Mouse (Mus musculus) neural tube, embryonic 13.5 days (tissue): Measurements from ENCODE around the gene Map3k9. TPM values are rescaled to one million over a fixed set of nuclear protein-coding genes. Genes with fewer than 3 reads are reported as not detected.

Experiments used
- ATAC-seq: fragments of 200-750 bp; cut with Nextera tagmentation; 2 replicates; pipeline ENCODE4 v1.8.0; 2017; ENCODE audit warnings: low read depth, mild to moderate bottlenecking, moderate TSS enrichment, moderate library complexity
- H3K27ac ChIP-seq: fragments of 300-500 bp; sonication (generic); replicated peaks from 2 replicates; pipeline ENCODE4 v1.5.1; 2015; ENCODE audit warnings: moderate library complexity, mild to moderate bottlenecking, inconsistent platforms
- H3K27me3 ChIP-seq: fragments of 300-500 bp; sonication (generic); 2 replicates; pipeline ENCODE4 v1.6.1; 2015; ENCODE audit warnings: mild to moderate bottlenecking, inconsistent platforms
- H3K36me3 ChIP-seq: fragments of 300-500 bp; sonication (generic); 2 replicates; pipeline ENCODE4 v1.6.1; 2015; ENCODE audit warnings: mild to moderate bottlenecking, inconsistent platforms
- H3K4me1 ChIP-seq: fragments of 300-500 bp; sonication (generic); replicated peaks from 2 replicates; pipeline ENCODE4 v1.6.1; 2015; ENCODE audit warnings: inconsistent platforms
- H3K4me2 ChIP-seq: fragments of 300-500 bp; sonication (generic); 2 replicates; pipeline ENCODE4 v1.6.1; 2015; ENCODE audit warnings: inconsistent platforms, mild to moderate bottlenecking, moderate library complexity
- H3K4me3 ChIP-seq: fragments of 300-500 bp; sonication (generic); 2 replicates; pipeline ENCODE4 v1.5.1; 2015; ENCODE audit warnings: mild to moderate bottlenecking, inconsistent platforms
- H3K9ac ChIP-seq: fragments of 300-500 bp; sonication (generic); 2 replicates; pipeline ENCODE4 v1.6.1; 2015; ENCODE audit warnings: moderate library complexity, mild to moderate bottlenecking, inconsistent platforms
- H3K9me3 ChIP-seq: fragments of 300-500 bp; sonication (generic); 2 replicates; pipeline ENCODE4 v1.6.1; 2016; ENCODE audit warnings: inconsistent platforms
- WGBS: fragments of 180-500 bp; shearing (Covaris S2); methylation state at CpG from one replicate; pipeline ENCODE4 v1.1.7; 2015; 5-methylcytosine and 5-hydroxymethylcytosine counted together
- polyA plus RNA-seq: library from polyadenylated mRNA; unstranded; fragments of >200 nt; fragmentation: Nextera tagmentation; extraction: Ambion mirVana; gene quantifications from 2 replicates; pipeline ENCODE4 v1.2.1, GENCODE M21; 2015

The Map3k9 gene
- polyA plus RNA-seq: 8.1 and 9.4 TPM in 2 replicates

DNA sequence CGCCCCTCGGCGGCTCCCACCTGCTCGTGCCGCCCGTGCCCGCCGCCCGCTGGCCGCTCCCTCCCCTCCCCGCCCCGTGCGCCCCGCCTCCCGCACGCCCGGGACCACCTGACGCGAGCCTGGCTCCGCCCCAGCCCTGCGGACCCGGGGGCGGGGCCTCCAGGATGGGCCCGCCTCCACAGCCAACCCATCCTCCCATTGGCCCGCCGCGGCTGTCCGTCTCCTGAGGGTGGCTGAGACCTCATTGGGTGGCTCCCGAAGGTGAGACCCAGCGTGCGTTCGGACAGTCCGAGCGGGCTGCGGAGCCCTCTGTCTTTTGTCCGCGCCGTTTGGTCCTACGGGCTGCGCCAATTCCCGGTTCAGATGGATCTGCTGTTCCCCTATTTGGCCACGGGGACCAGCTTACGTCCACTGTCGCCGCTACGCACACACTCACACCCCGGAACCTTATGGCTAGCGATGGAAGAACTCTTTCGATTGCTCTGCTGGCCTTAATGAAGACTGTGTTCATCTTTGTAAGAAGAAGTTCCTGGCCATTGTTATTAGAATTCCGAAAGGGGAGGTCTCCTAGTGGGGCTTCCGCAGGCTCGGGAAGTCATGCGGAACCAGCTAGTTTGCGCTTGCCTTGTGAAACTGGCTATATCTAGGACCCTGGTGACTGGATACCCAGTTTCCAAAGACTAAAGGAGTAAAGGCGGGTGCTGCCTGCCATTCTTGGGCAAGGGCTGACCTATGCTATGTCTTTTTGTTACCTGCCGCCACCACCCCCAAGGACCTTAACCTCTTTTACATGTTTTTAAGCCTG lies at the start of gene Map3k9:
Gene Map3k9, minus strand, starts transcription at position 71 of the 805 bp plus-strand sequence.
- Histone ChIP-seq H3K27ac (peak within 1 kb of the TSS; percentile 80), H3K9me3 (no peaks in the 10 kb centered on the region), H3K36me3 (no peaks in the 10 kb centered on the region), H3K9ac (peak within 1 kb of the TSS; percentile 89), H3K4me3 (peak within 1 kb of the TSS; percentile 82), H3K27me3 (peaks cover 26% of the 10 kb centered on the region), H3K4me2 (peak within 1 kb of the TSS; percentile 67), H3K4me1 (peaks cover 28% of the 10 kb centered on the region)
- under 1% methylated on average over 43 of the region's 56 CpGs for WGBS
- peak; percentile 98 for ATAC-seq

DNA sequence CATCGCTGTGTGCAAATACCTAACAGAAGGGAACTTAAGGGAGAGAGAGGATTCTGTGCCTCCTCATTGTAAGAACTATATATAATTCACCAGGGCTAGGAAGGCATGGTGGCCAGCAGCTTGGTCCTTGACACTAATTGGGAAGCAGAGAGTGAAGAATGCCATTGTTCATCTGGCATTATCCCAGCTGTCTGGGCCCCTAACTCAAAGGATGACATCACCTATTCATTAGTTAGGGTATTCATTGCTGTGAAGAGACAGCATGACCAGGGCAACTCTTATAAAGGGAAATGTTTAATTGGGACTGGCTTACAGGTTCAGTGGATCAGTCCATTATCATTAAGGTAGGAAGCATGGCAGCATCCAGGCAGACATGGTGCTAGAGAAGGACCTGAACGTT lies 47.4 kb upstream of the Map3k9 start:
- ATAC-seq: no peak
- H3K36me3 ChIP-seq: no peaks in the 10 kb centered on the region
- H3K4me2 ChIP-seq: no peak overlapping the region
- no peaks in the 10 kb centered on the region for H3K27me3 ChIP-seq
- no peak overlapping the region for H3K9ac ChIP-seq
- no peaks in the 10 kb centered on the region for H3K4me1 ChIP-seq
- H3K9me3 ChIP-seq: no peaks in the 10 kb centered on the region
- no peak overlapping the region for H3K27ac ChIP-seq
- WGBS: 59% methylated on average over 2 of the region's 2 CpGs
- H3K4me3 ChIP-seq: no peak overlapping the region

DNA sequence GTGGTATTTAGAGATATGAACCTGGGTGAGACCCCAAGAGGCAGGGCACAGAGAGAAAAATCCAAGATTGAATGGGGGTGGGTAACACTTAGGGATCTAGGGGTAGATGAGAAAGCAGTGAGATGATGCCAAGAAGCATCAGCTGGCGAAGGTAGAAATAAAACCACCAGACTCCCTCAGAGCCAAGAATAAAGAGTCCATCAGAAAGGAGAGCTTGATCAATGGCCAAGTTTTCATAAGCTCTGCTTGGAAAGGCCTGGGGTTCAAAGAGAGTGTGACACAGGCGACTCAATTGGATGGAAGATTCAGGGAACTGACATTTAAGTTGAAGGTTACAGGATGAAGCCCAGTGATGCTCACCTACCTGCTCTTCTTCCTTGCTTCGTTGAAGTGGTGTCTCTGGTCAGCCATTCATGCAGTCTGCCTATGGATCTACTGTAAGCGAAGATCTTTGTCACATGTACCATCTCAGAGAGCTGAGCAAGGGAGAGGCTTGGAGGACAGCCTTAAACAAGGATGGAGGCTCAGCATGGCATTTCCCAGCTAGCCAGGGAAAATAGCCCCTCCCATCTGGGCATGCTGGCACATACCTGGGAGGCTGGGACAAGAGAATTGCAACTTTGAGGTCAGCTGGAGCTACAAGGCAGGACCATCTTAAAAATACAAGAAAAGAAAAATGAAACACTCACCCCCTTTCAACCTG lies 42.0 kb upstream of the Map3k9 start:
- 77% methylated on average over 4 of the region's 4 CpGs for whole genome bisulfite sequencing
- Histone ChIP-seq H3K27me3 (no peaks in the 10 kb centered on the region), H3K9me3 (no peaks in the 10 kb centered on the region), H3K9ac (no peak overlapping the region), H3K4me3 (no peak overlapping the region), H3K27ac (no peak overlapping the region), H3K4me2 (no peak overlapping the region), H3K4me1 (no peaks in the 10 kb centered on the region), H3K36me3 (no peaks in the 10 kb centered on the region)
- no peak for ATAC-seq

- H3K4me1 ChIP-seq: 0 out of 2 replicates have a peak, but pooled peaks cover under 1% of the 10 kb centered on the region
- H3K4me2 ChIP-seq: no peak overlapping the region
- no peak overlapping the region for H3K27ac ChIP-seq
- H3K4me3 ChIP-seq: no peak overlapping the region
- 67% methylated on average over 4 of the region's 4 CpGs for WGBS
- ATAC-seq: no peak
- no peak overlapping the region for H3K9ac ChIP-seq
- H3K36me3 ChIP-seq: no peaks in the 10 kb centered on the region
- no peaks in the 10 kb centered on the region for H3K27me3 ChIP-seq
- no peaks in the 10 kb centered on the region for H3K9me3 ChIP-seq
These were observed 41.2 kb upstream of the Map3k9 start for GRCm38 (mm10) chr12:81822176-81822575.

GRCm38 (mm10) chr12:81820700-81821099 lies 39.7 kb upstream of the Map3k9 start:
- H3K27me3 ChIP-seq: no peaks in the 10 kb centered on the region
- H3K4me2 ChIP-seq: no peak overlapping the region
- no peaks in the 10 kb centered on the region for H3K36me3 ChIP-seq
- 92% methylated on average over 4 of the region's 4 CpGs for WGBS
- no peak overlapping the region for H3K4me3 ChIP-seq
- no peak for ATAC-seq
- H3K9ac ChIP-seq: no peak overlapping the region
- H3K9me3 ChIP-seq: no peaks in the 10 kb centered on the region
- peaks cover 10% of the 10 kb centered on the region for H3K4me1 ChIP-seq
- H3K27ac ChIP-seq: no peak overlapping the region

DNA sequence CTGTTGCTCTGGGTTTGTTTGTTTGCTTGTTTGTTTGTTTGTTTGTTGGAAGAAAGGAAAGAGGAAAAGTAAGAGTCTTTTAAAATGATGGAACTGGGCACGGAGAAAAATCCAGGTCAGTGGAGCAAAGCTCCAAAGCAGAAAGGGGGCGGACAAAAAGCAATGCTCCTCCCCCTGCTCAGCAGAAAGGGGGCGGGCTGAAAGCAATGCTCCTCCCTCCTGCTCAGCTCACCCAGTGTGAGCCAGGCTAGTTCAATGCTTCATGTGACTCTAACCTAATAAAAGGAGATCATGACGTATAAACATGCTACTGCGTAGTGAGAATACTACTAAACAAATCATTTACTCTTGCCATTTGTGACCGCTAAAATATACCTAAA lies 36.1 kb upstream of the Map3k9 start:
- Histone ChIP-seq H3K4me3 (peak overlapping the region; percentile 14; the same call in 1 of the 2 replicates), H3K9ac (no peak overlapping the region), H3K9me3 (no peaks in the 10 kb centered on the region), H3K27me3 (no peaks in the 10 kb centered on the region), H3K36me3 (no peaks in the 10 kb centered on the region), H3K27ac (peak overlapping the region; percentile 67), H3K4me2 (peak overlapping the region; percentile 44), H3K4me1 (peaks cover 10% of the 10 kb centered on the region)
- ATAC-seq: peak; percentile 59
- 45% methylated on average over 6 of the region's 6 CpGs for WGBS

DNA sequence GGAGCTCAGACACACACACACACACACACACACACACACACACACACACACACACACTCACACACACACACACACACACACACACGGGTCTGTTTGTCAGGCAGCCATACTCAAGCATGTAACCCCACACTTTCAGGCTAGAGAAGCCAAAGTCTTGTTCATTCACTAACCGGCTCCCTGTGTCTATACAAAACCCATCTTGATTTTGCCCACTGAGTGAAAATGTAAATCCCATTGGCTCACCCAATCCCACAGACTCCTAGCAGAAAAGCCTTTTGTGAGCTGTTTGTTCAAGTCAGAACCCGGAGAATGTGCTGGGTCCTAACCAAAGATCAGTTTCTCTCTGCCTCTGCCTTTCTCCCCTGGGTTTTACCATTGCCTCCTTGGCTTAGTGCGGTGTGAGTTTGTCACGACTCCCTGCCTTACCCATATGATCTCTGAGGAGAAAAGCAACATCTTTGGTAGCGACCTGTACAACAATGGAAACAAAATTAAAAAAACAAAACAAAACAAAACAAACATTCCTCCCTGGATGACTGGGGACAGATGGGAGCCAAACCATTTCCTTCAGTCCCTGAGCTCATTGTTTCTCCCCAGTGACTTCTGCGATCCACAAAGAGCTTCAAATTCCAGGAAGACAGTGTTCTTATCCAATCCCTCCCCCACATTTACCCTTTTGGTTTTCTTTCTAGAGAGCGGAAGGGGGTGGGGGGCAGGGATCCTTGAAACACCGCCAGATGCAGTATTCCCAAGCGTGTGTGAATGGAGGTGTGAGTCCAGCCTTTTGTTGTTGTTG lies 35.6 kb upstream of the Map3k9 start:
- 18% methylated on average over 10 of the region's 10 CpGs for WGBS
- peak overlapping the region; percentile 34; the same call in 1 of the 2 replicates for H3K9ac ChIP-seq
- peak overlapping the region; percentile 67 for H3K27ac ChIP-seq
- ATAC-seq: peak; percentile 71; the same call in 1 of the 2 replicates
- no peaks in the 10 kb centered on the region for H3K27me3 ChIP-seq
- H3K9me3 ChIP-seq: no peaks in the 10 kb centered on the region
- peaks cover 10% of the 10 kb centered on the region for H3K4me1 ChIP-seq
- H3K36me3 ChIP-seq: no peaks in the 10 kb centered on the region
- H3K4me3 ChIP-seq: peak overlapping the region; percentile 14; the same call in 1 of the 2 replicates
- peak overlapping the region; percentile 44 for H3K4me2 ChIP-seq

DNA sequence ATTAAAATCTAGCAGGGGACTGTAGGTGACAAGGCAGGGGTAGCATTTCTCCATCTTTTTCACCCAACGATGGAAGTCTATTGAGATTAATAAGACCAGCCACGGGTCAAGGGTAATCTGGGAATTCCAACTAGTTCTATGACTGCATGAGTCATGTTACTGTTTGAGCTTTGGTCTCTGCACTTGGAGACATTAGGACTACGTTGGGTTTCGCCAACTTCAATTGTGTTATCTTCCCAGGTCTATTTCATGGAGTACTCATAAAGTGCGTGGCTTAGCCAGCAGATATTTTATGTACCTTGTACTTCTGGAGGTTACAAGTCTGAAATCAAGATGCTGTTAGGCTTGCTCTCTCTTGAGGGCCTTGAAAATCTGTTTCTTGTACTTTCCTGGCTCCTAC lies 33.8 kb upstream of the Map3k9 start:
- Histone ChIP-seq H3K4me2 (no peak overlapping the region), H3K9ac (no peak overlapping the region), H3K27ac (no peak overlapping the region), H3K9me3 (no peaks in the 10 kb centered on the region), H3K4me3 (no peak overlapping the region), H3K4me1 (peaks cover 15% of the 10 kb centered on the region), H3K36me3 (no peaks in the 10 kb centered on the region), H3K27me3 (no peaks in the 10 kb centered on the region)
- WGBS: 89% methylated on average over 5 of the region's 5 CpGs
- ATAC-seq: no peak

DNA sequence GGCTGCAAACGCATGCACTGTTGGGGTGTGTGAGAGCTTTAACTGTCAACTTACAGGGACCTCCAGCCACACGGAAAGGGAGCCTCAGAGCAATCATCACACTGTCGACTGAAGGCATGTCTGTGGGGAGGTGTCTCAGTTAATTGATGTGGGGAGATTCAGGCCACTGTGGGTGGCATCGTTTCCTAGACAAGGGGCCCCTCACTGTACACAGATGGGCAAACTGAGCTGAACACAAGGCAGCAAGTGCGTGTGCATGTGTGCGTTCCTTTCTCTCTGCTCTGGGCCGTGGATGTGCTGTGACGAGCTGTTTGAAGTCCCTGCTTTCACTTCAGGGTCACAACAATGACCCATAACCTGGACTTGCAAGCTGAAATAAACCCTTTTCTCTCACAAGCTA lies 29.4 kb upstream of the Map3k9 start:
- H3K27me3 ChIP-seq: no peaks in the 10 kb centered on the region
- ATAC-seq: no peak
- no peak overlapping the region for H3K4me2 ChIP-seq
- 42% methylated on average over 8 of the region's 8 CpGs for WGBS
- no peak overlapping the region for H3K9ac ChIP-seq
- H3K36me3 ChIP-seq: no peaks in the 10 kb centered on the region
- H3K4me1 ChIP-seq: peaks cover 28% of the 10 kb centered on the region
- no peaks in the 10 kb centered on the region for H3K9me3 ChIP-seq
- H3K27ac ChIP-seq: no peak overlapping the region
- H3K4me3 ChIP-seq: no peak overlapping the region

DNA sequence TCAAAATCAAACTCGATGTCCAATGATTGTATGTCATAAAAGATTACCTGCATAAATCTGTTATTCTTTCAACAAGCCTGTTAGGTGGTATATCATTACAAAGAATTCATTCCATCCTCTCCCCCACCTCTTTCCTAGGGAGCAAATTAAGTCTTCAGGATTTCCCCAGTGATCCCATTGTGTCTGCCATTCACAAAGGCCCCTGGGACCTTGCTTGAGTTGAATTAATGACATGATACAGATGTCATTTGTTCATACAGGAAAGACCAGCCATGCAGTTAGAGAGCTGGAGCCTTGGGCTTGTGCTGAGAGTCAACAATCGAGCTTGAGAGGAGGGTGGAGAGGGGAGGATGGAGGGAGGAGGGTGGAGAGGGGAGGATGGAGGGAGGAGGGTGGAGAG lies 27.6 kb upstream of the Map3k9 start:
- Histone ChIP-seq H3K27ac (no peak overlapping the region), H3K4me1 (peaks cover 28% of the 10 kb centered on the region), H3K9me3 (no peaks in the 10 kb centered on the region), H3K4me2 (no peak overlapping the region), H3K9ac (no peak overlapping the region), H3K36me3 (no peaks in the 10 kb centered on the region), H3K4me3 (no peak overlapping the region), H3K27me3 (no peaks in the 10 kb centered on the region)
- WGBS: 53% methylated on average over 2 of the region's 2 CpGs
- ATAC-seq: no peak

GRCm38 (mm10) chr12:81807953-81808352 lies 27.0 kb upstream of the Map3k9 start:
- H3K4me1 ChIP-seq: peaks cover 28% of the 10 kb centered on the region

DNA sequence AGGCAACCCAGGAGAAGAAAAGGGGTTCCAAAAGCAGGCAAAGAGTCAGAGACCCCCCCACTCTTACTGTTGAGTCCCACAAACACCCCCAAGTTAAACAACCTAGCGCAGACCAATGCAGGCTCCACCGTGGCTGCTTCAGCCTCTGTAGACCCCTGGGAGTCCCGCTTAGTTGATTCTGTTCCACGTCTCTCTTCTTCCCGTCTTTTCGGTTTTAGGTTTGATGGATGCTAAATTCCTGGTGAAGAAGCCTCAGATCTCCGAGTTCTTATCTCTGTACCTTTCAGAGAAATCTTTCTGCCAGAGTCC lies 26.5 kb upstream of the Map3k9 start:
- Histone ChIP-seq H3K27me3 (no peaks in the 10 kb centered on the region), H3K36me3 (no peaks in the 10 kb centered on the region), H3K4me1 (peaks cover 28% of the 10 kb centered on the region), H3K4me3 (peak overlapping the region; percentile 27), H3K27ac (no peak overlapping the region; the same call in 1 of the 2 replicates), H3K9me3 (no peaks in the 10 kb centered on the region), H3K4me2 (peak overlapping the region; percentile 55), H3K9ac (peak overlapping the region; percentile 47; the same call in 1 of the 2 replicates)
- 7% methylated on average over 7 of the region's 7 CpGs for WGBS
- ATAC-seq: 0 out of 2 replicates have a peak, but pooled peaks have one; percentile 6

More at GRCm38 (mm10) chr12:81807953-81808352, 27.0 kb upstream of the Map3k9 start:
- Histone ChIP-seq H3K9ac (peak overlapping the region; percentile 47; the same call in 1 of the 2 replicates), H3K27me3 (no peaks in the 10 kb centered on the region), H3K27ac (no peak overlapping the region), H3K4me2 (peak overlapping the region; percentile 55), H3K9me3 (no peaks in the 10 kb centered on the region), H3K4me3 (peak overlapping the region; percentile 27), H3K36me3 (no peaks in the 10 kb centered on the region)
- 32% methylated on average over 11 of the region's 11 CpGs for WGBS
- no peak; the same call in 1 of the 2 replicates for ATAC-seq
